Mouse (Mus musculus) midbrain, embryonic 16.5 days (tissue): ENCODE results near the gene Ahcyl1. TPM values are rescaled to one million over a fixed set of nuclear protein-coding genes. Genes with fewer than 3 reads are reported as not detected.

Experiments used
- ATAC-seq: fragments of 200-750 bp; cut with Nextera tagmentation; 2 replicates; pipeline ENCODE4 v1.8.0; 2017; ENCODE audit warnings: moderate TSS enrichment
- H3K27ac ChIP-seq: fragments of 300-500 bp; sonication (generic); 2 replicates; pipeline ENCODE4 v1.5.1; 2014; ENCODE audit warnings: mild to moderate bottlenecking, low read length, mixed read lengths
- H3K27me3 ChIP-seq: fragments of 300-500 bp; sonication (generic); 2 replicates; pipeline ENCODE4 v1.6.1; 2014; ENCODE audit warnings: low read depth, low read length, mixed read lengths; ENCODE audit not compliant: control insufficient read depth, insufficient read depth
- H3K36me3 ChIP-seq: fragments of 300-500 bp; sonication (generic); 2 replicates; pipeline ENCODE4 v1.6.1; 2014; ENCODE audit warnings: mild to moderate bottlenecking, low read length, moderate library complexity, mixed read lengths; ENCODE audit not compliant: control insufficient read depth, insufficient read depth
- H3K4me1 ChIP-seq: fragments of 300-500 bp; sonication (generic); 2 replicates; pipeline ENCODE4 v1.6.1; 2014; ENCODE audit warnings: mild to moderate bottlenecking, low read length, mixed read lengths; ENCODE audit not compliant: control insufficient read depth, insufficient read depth
- H3K4me2 ChIP-seq: fragments of 300-500 bp; sonication (generic); 2 replicates; pipeline ENCODE4 v1.6.1; 2014; ENCODE audit warnings: mild to moderate bottlenecking, low read length, mixed read lengths
- H3K4me3 ChIP-seq: fragments of 300-500 bp; sonication (generic); 2 replicates; pipeline ENCODE4 v1.5.1; 2014; ENCODE audit warnings: low read depth, mild to moderate bottlenecking, low read length, moderate library complexity, mixed read lengths
- H3K9ac ChIP-seq: fragments of 300-500 bp; sonication (generic); 2 replicates; pipeline ENCODE4 v1.6.1; 2014; ENCODE audit warnings: low read depth, low read length, mixed read lengths
- H3K9me3 ChIP-seq: fragments of 300-500 bp; sonication (generic); replicated peaks from 2 replicates; pipeline ENCODE4 v1.6.1; 2014; ENCODE audit warnings: mild to moderate bottlenecking, low read length, mixed read lengths; ENCODE audit not compliant: control insufficient read depth, poor library complexity, severe bottlenecking
- WGBS: fragments of 180-500 bp; shearing (Covaris S2); extraction: QIAGEN DNeasy Blood & Tissue Kit; methylation state at CpG from one replicate; pipeline ENCODE4 v1.1.7; 2014; 5-methylcytosine and 5-hydroxymethylcytosine counted together
- polyA plus RNA-seq: library from polyadenylated mRNA; unstranded; fragments of >200 nt; fragmentation: Nextera tagmentation; extraction: Ambion mirVana; gene quantifications from 2 replicates; pipeline ENCODE4 v1.2.1, GENCODE M21; 2015

Gene Ahcyl1
- polyA plus RNA-seq, 1 experiment from 2014 or later: 114 TPM

DNA sequence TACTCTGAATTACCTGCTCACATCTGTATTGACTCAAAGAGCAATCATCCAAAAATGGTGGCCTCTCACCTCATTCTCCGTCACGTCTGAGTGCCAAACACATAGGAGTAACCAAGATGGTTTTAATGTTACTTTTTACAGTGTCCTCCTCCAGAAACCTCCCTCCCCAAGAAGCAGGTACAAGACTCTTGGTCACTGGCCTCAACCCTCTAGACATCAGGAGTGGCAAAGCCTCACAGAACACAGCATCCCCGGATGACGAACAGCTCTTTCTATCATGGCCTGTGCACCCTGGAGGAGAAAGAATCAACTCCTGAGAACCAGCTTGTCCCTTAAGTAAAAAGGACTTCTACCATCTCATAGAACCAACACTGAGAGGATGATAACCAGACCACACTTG is 63.6 kb downstream of the Ahcyl1 start:
- Histone ChIP-seq H3K27me3 (no peaks in the 10 kb centered on the region), H3K36me3 (no peaks in the 10 kb centered on the region), H3K4me2 (no peak overlapping the region), H3K4me1 (peaks cover 16% of the 10 kb centered on the region), H3K9me3 (no peaks in the 10 kb centered on the region), H3K4me3 (no peak overlapping the region), H3K27ac (no peak overlapping the region), H3K9ac (no peak overlapping the region)
- WGBS: 89% methylated on average over 4 of the region's 4 CpGs
- no peak for ATAC-seq

DNA sequence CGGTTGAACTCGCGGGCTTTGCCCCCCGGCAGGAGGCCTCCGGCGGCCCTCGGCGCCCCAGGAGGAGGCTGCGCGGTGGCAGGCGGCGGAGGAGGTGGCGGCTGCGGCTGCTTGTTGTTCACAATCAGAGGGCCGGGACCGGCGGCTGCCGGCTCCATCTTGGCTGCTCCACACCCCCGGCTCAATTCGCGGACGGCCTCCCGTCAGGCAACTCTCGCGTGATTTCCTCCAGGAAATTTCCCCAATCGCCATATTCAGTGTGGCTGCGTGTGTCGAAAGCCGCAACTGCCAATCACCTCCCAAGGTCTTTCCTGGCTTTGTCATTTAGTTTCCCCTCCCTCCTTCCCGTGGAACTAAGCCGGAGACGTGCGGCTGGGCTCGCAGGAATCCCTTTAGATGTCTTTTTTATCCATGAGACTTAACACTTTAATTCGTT is 64.8 kb downstream of the Ahcyl1 start, which contains the start of gene Strip1:
Strip1 (minus strand) TSS at position 172 of the 436 bp plus-strand sequence.
- peak; percentile 95 for ATAC-seq
- Histone ChIP-seq H3K9ac (peak within 1 kb of the TSS; percentile 100), H3K27me3 (no peaks in the 10 kb centered on the region), H3K4me2 (peak within 1 kb of the TSS; percentile 74), H3K4me3 (peak within 1 kb of the TSS; percentile 97), H3K4me1 (peaks cover 16% of the 10 kb centered on the region), H3K27ac (peak within 1 kb of the TSS; percentile 99), H3K9me3 (no peaks in the 10 kb centered on the region), H3K36me3 (peaks cover 9% of the 10 kb centered on the region; the same call in 1 of the 2 replicates)
- WGBS: 0% methylated on average over 35 of the region's 35 CpGs

DNA sequence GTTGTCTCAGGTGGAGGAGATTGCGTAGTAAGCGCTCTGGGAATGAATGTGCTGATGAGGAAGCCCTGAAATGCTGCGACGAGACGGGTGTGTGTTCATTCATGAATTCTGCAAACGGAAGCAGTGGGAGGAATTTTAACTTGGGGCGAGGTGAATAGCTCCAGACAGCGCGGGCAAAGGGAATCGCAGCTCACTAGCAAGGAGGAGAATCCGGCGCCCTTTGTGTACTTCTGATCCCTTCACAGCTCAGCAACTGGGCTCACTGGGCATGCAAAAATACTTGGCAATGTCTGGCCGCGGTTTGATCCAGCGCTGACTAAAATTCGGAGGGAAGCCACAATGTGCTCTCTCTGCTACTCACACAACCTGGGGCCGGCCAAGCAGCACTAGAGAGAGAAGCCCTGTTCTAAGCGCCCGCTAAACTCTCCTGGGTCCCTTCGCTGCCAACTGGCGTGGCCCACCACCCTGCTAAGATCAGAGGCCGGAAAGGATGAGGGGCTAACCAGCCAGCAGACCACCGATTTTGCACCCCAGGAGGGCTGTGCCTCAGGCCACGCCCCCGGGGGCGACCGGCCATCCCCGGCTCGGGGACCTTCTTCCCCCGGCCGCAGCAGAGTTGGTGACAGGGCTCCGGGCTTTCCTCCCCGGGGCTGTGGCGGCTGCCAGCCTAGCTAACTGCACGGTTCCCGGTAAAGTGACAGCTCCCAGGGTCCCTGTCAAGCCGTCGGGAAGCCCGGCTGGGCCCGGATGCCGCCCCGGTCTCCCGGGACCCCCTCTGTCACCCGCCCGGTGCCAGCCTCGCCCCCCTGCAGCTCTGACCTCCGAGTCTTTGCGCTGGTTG is 65.5 kb downstream of the Ahcyl1 start, which contains the start of gene Gm10961:
Gm10961 (plus strand) TSS at position 641 of the 841 bp plus-strand sequence.
- ATAC-seq: peak; percentile 84
- peak within 1 kb of the TSS; percentile 97 for H3K4me3 ChIP-seq
- peaks cover 16% of the 10 kb centered on the region for H3K4me1 ChIP-seq
- peak within 1 kb of the TSS; percentile 74 for H3K4me2 ChIP-seq
- no peaks in the 10 kb centered on the region for H3K9me3 ChIP-seq
- H3K36me3 ChIP-seq: peaks cover 14% of the 10 kb centered on the region; the same call in 1 of the 2 replicates
- no peaks in the 10 kb centered on the region for H3K27me3 ChIP-seq
- peak within 1 kb of the TSS; percentile 99 for H3K27ac ChIP-seq
- H3K9ac ChIP-seq: peak within 1 kb of the TSS; percentile 100
- WGBS: under 1% methylated on average over 46 of the region's 48 CpGs

DNA sequence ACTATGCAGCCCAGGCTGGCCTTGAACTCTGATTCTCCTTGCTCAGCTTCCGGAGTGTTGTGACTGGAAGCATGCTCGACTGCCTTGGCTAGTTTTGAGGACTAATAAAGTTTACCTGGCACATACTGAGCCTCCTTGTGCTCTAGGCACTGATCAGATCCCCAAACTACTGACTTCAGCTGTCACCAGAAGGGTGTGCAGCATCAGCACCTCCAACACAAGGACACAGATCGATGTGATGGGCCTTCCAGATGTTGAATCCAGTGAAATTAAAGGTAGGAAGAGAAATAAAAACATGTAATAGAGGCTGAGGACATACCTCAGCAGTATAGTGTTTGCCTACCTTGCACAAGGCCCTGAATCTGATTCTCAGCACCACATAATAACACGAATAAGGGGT is 66.9 kb downstream of the Ahcyl1 start:
- no peaks in the 10 kb centered on the region for H3K9me3 ChIP-seq
- H3K4me1 ChIP-seq: peaks cover 16% of the 10 kb centered on the region
- ATAC-seq: no peak
- H3K4me2 ChIP-seq: no peak overlapping the region; the same call in 1 of the 2 replicates
- no peaks in the 10 kb centered on the region for H3K27me3 ChIP-seq
- peaks cover 25% of the 10 kb centered on the region for H3K36me3 ChIP-seq
- WGBS: 92% methylated on average over 4 of the region's 4 CpGs
- no peak overlapping the region for H3K27ac ChIP-seq
- H3K4me3 ChIP-seq: no peak overlapping the region
- no peak overlapping the region for H3K9ac ChIP-seq

DNA sequence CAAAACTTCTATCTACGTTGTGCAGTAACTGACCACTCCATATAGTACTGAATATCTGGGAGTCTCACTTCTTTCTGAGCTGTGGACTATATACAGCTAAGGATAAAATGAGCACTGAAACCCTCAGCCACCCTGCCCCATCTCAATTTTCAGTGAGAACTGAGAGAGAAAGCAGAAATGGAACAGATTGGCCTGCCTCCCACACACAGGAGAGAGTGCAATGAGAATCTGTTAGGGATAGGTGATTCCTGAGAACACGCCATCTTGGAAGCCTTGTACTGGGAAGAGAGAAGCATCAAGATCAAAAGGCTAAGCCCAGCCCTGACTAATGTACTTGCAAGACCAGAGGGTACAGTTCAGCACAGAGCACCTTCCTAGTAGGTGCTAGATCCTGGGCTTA is 67.8 kb downstream of the Ahcyl1 start:
- H3K4me1 ChIP-seq: peaks cover 16% of the 10 kb centered on the region
- H3K4me2 ChIP-seq: no peak overlapping the region
- ATAC-seq: no peak
- no peak overlapping the region for H3K27ac ChIP-seq
- WGBS: 97% methylated on average over 2 of the region's 2 CpGs
- H3K9ac ChIP-seq: no peak overlapping the region
- no peaks in the 10 kb centered on the region for H3K27me3 ChIP-seq
- H3K4me3 ChIP-seq: no peak overlapping the region
- no peaks in the 10 kb centered on the region for H3K9me3 ChIP-seq
- H3K36me3 ChIP-seq: peaks cover 29% of the 10 kb centered on the region

DNA sequence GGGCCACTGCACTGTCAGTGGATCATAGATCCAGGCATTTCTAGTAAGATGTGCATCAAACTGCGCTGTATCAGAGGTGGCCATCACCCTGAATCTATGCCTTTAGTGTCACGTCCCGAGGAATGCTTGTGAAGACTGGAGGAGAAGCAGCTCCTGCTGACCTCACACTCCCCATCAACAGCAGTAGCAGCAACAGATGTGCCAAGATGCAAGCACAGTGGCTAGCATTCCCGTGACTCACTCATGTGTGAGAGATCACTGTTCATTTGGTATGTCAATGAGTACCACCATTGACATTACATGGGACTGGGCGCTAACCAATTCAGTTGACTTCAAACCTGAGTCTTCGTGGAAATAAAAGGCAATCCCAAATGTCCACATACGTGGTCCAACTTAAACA is 68.7 kb downstream of the Ahcyl1 start:
- Histone ChIP-seq H3K27me3 (no peaks in the 10 kb centered on the region), H3K36me3 (peaks cover 35% of the 10 kb centered on the region), H3K4me2 (no peak overlapping the region), H3K9me3 (no peaks in the 10 kb centered on the region), H3K27ac (no peak overlapping the region), H3K4me1 (peaks cover 16% of the 10 kb centered on the region), H3K9ac (no peak overlapping the region), H3K4me3 (no peak overlapping the region)
- WGBS: 85% methylated on average over 7 of the region's 7 CpGs
- no peak for ATAC-seq

DNA sequence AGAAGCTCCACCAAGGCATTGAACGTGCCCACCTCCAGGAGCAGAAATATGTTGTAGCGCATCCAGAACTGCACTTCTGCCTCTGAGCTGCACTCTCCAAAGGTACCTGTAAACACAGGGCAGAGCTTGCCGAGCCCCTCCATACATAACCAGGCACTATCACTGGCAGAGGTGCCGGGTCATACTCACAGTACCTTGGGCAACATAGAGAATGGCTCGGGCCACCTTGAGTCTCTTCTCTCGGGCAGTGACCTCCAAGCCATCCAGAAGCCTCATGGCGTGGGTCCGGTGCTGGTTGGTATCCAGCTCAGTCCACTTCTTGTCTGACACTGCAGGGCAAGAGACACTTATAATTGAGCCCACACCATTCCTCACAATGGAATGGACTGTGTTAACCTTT is 69.6 kb downstream of the Ahcyl1 start:
- 96% methylated on average over 8 of the region's 8 CpGs for WGBS
- no peak for ATAC-seq
- H3K4me2 ChIP-seq: no peak overlapping the region
- no peak overlapping the region for H3K4me3 ChIP-seq
- peaks cover 16% of the 10 kb centered on the region for H3K4me1 ChIP-seq
- no peaks in the 10 kb centered on the region for H3K9me3 ChIP-seq
- H3K9ac ChIP-seq: no peak overlapping the region
- H3K27ac ChIP-seq: no peak overlapping the region
- no peaks in the 10 kb centered on the region for H3K27me3 ChIP-seq
- H3K36me3 ChIP-seq: peaks cover 41% of the 10 kb centered on the region

DNA sequence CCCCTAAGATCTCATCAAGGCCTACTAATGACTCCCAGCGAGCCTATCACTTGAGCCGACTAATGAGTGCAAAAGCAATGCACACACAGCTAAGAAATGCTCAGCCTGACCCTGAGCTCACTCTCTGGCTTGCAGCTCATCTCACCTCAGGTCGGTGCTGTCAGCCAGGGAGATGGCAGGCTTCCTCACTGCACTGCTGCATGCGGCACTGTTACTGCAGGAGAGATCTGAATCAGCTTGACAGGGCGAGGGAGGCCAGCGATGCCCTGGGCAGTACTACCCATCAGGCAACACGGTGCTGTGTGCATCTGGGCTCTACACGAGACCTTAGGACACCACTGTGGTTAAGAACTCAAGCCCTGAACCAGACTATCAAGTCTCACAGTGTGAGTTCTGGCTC is 70.8 kb downstream of the Ahcyl1 start:
- H3K9ac ChIP-seq: no peak overlapping the region
- WGBS: 92% methylated on average over 8 of the region's 8 CpGs
- ATAC-seq: no peak

DNA sequence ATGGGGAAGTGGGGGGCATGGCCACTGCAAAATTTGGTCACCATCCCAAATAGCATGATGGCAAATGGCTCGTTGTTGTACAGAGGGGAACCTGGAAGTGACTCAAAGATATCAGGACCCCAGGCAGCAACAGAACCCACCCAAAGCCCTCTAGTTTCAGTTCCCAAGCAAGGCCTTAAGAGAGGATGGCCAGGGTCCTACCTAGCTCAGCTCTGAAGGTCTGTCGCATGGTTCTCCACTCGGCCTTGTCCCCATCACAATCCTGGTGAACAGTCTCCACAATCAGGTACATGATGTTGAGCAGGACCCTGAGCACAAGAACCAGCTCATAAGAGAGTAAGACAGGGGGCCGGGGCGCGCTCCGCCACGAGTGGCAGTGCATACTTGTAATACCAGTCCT is 71.9 kb downstream of the Ahcyl1 start:
- no peaks in the 10 kb centered on the region for H3K9me3 ChIP-seq
- peaks cover 58% of the 10 kb centered on the region for H3K36me3 ChIP-seq
- H3K4me3 ChIP-seq: no peak overlapping the region
- no peaks in the 10 kb centered on the region for H3K27me3 ChIP-seq
- H3K9ac ChIP-seq: no peak overlapping the region
- no peak overlapping the region for H3K4me2 ChIP-seq
- WGBS: 98% methylated on average over 8 of the region's 8 CpGs
- no peak overlapping the region for H3K27ac ChIP-seq
- ATAC-seq: no peak
- H3K4me1 ChIP-seq: peaks cover 5% of the 10 kb centered on the region

More for the DNA sequence above, 70.8 kb downstream of the Ahcyl1 start:
- Histone ChIP-seq H3K27ac (no peak overlapping the region), H3K4me1 (peaks cover 16% of the 10 kb centered on the region), H3K4me3 (no peak overlapping the region), H3K36me3 (peaks cover 50% of the 10 kb centered on the region), H3K9me3 (no peaks in the 10 kb centered on the region), H3K4me2 (no peak overlapping the region), H3K27me3 (no peaks in the 10 kb centered on the region)
